Mouse (Mus musculus): Measurements from ENCODE around the gene Ugt1a8.
"Not testable (repeated sequence)": the region's sequence is repeated elsewhere in the genome, so short reads cannot be mapped to it uniquely, and the experiment has no call there.

DNA sequence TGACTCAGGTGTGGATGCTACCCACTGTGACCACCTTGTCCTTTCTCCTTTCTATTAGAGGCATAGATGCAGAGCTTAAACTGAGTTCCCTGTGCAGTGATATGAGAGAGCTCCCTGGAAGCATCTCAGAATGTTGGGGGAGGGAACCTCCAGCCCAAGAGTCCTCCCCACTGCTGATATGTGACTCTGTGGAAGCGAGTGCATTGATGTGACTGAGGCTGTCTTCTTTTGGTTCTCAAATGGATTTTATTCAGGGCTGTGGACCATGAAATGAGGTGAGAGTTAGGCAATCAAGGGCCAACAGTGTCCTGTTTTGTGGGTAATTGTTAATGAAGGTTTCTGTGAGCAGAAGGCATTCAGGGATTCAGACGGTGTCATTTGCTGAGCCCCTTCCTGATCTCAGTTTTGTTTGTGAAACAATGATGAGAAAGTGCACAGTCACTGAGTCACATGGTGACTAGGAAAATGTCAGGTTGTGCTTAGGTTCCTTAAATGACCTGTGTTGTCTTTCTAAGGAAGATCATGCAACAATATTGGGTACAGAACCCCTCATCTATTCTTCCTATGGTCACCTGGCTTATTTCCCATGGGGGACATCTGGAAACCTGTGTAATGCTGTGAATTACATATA lies 21.0 kb upstream of the Ugt1a8 start:
- not testable (repeated sequence) for TF ChIP-seq GATA1 (IDR thresholded peaks at IDR 0.05; ENCODE audit: borderline replicate concordance, low read length); FLI1 (IDR thresholded peaks at IDR 0.05; ENCODE audit: low read length)
